Comparison of ENCODE assay signal across 8 mouse cellular contexts in the genomic region with DNA sequence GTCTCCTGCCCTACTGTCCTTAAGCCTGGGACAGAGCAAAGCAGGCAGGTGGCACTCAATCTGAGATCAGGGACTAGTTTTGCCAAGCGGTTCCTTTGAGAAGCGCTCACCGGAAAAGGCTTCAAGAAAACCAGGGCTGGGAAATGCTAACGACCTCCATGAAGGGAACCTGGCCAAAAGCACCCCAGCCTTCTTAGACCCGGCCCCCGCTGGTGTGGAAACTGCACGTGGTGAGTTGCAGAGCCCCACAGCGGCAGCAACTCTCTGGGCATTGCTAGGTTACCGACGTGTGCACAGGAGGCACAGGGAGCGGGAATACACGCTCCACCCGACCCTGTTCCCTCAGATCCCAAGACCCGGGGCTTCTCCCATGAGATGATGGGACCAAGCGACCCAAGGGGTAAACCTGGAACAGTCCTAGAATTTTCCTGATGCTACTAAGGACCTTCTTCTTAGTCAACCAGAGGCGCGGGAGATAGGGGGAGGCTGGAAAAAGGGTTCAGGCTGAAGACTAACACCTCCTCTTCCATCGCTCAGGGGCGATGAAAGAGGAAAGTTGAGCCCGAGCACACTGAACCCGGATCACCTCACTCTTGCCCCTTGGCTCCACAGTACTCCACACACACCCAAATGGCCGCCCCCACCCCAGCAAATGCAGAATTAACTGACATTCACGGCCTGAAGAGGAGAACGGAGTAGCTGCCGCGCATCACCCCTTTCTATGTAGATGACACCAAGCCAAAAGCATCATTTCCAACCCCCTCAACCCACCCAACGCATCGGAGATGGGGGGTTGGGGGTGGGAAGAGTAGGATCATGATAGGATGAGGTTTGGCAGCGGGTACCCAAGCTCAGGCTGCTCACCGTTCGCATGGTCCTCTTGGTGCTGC.
DNase-seq lines count a peak whose midpoint lies in the region; ATAC-seq and TF ChIP-seq lines count a peak whose summit lies in the region.

No protein-coding gene starts in this region.

- H3K27me3 ChIP-seq in testis, adult 2 months (ENCODE audit: control insufficient read depth, insufficient read depth, low read length) = no peaks in the 10 kb centered on the region; the same call in 1 of the 2 replicates
- H3K27me3 ChIP-seq in heart, postnatal 0 days (ENCODE audit: control insufficient read depth, insufficient read depth, low read length) = peaks cover 26% of the 10 kb centered on the region
- H3K27me3 ChIP-seq in midbrain, embryonic 13.5 days = peaks cover 24% of the 10 kb centered on the region

- H3K36me3 ChIP-seq in testis, adult 2 months (ENCODE audit: control insufficient read depth, insufficient read depth, low read length) = no peaks in the 10 kb centered on the region
- H3K36me3 ChIP-seq in heart, postnatal 0 days (replicated peaks; ENCODE audit: control insufficient read depth, insufficient read depth, low read length) = no peaks in the 10 kb centered on the region
- H3K36me3 ChIP-seq in midbrain, embryonic 13.5 days = no peaks in the 10 kb centered on the region

- no peaks in the 10 kb centered on the region for H3K9me3 ChIP-seq in heart, postnatal 0 days (replicated peaks; ENCODE audit: control insufficient read depth, low read length)
- no peaks in the 10 kb centered on the region for H3K9me3 ChIP-seq in midbrain, embryonic 13.5 days

- ATAC-seq in heart, postnatal 0 days (ENCODE audit: insufficient read depth, low read depth) = no peak
- ATAC-seq in midbrain, embryonic 13.5 days = peak; percentile 44
- no peak for ATAC-seq in erythroid progenitor cell, adult 5-6 weeks (replicated peaks; ENCODE audit: low FRiP score, poor library complexity, severe bottlenecking)

- TF ChIP-seq POLR2A in testis, adult 2 months (IDR thresholded peaks at IDR 0.05; ENCODE audit: control insufficient read depth, low read depth, low read length) = no peak

- H3K27ac ChIP-seq in testis, adult 2 months (ENCODE audit: control insufficient read depth, insufficient read depth, low read depth, low read length) = no peak overlapping the region
- H3K27ac ChIP-seq in heart, postnatal 0 days (ENCODE audit: low read depth) = no peak overlapping the region
- no peak overlapping the region for H3K27ac ChIP-seq in midbrain, embryonic 13.5 days

- DNase-seq in testis, postnatal 14 days (ENCODE audit: low spot score) = no peak
- DNase-seq in cerebellum, postnatal 36 days = peak; percentile 43 to 59
- no peak for DNase-seq in heart, postnatal 0 days (ENCODE audit: low spot score)
- DNase-seq in layer of hippocampus, postnatal 10 days (ENCODE audit: low spot score in 2 of 2) = peak; percentile 56 to 63
- peak; percentile 55 for DNase-seq in thymus, postnatal 4 days

- H3K4me3 ChIP-seq in testis, adult 2 months (ENCODE audit: control insufficient read depth, low read depth, low read length) = peak overlapping the region; percentile 57
- peak overlapping the region; percentile 43 for H3K4me3 ChIP-seq in heart, postnatal 0 days (ENCODE audit: low read depth, low read length)
- H3K4me3 ChIP-seq in midbrain, embryonic 13.5 days (replicated peaks) = peak overlapping the region; percentile 64

- peaks cover 15% of the 10 kb centered on the region for H3K4me1 ChIP-seq in testis, adult 2 months (ENCODE audit: control insufficient read depth, insufficient read depth, low read length)
- no peaks in the 10 kb centered on the region for H3K4me1 ChIP-seq in heart, postnatal 0 days (ENCODE audit: control insufficient read depth, insufficient read depth)
- peaks cover 26% of the 10 kb centered on the region for H3K4me1 ChIP-seq in midbrain, embryonic 13.5 days (replicated peaks)

- no peak for TF ChIP-seq EP300 in heart, postnatal 0 days (IDR thresholded peaks at IDR 0.05; ENCODE audit: low read depth)

- TF ChIP-seq CTCF in testis, adult 2 months (IDR thresholded peaks at IDR 0.05; ENCODE audit: control insufficient read depth, insufficient read depth, insufficient replicate concordance, low read depth, low read length) = no peak
- TF ChIP-seq CTCF in heart, postnatal 0 days (IDR thresholded peaks at IDR 0.05; ENCODE audit: low read depth) = no peak

- H3K9ac ChIP-seq in heart, postnatal 0 days (replicated peaks; ENCODE audit: low read depth, low read length) = no peak overlapping the region
- peak overlapping the region; percentile 78 for H3K9ac ChIP-seq in midbrain, embryonic 13.5 days (replicated peaks)

- peak overlapping the region; percentile 85 for H3K4me2 ChIP-seq in heart, postnatal 0 days (ENCODE audit: low read depth, low read length)
- peak overlapping the region; percentile 85 for H3K4me2 ChIP-seq in midbrain, embryonic 13.5 days (replicated peaks)

- WGBS in heart, postnatal 0 days = 6% methylated on average over 31 of the region's 31 CpGs
- 2% methylated on average over 31 of the region's 31 CpGs for WGBS in midbrain, embryonic 13.5 days

Comparison
In these comparisons a context has a peak if more than half of its experiments do, and no peak if none do; other contexts are left out.
1. DNase-seq: peak in cerebellum, postnatal 36 days (2 of 2), layer of hippocampus, postnatal 10 days (2 of 2) and thymus, postnatal 4 days (single experiment); none in testis, postnatal 14 days (single experiment) and heart, postnatal 0 days (single experiment).
2. Peak in every context shown above with its lines, with median percentiles within 50 percentile points of each other: H3K4me3 ChIP-seq.